Mouse (Mus musculus) cerebellum, postnatal 25 days (tissue): ENCODE data around the gene Yipf7.
A peak's percentile ranks its signal among the peaks of the same experiment; 100 is the strongest.

Experiments used
- DNase-seq, 2 experiments: peaks; one replicate each; pipeline ENCODE4 v3.0.0; 2021; ENCODE audit warnings: mixed read lengths in 2 of 2

The Yipf7 gene

GRCm38 (mm10) chr5:69542489-69542888 is at the start of gene Yipf7:
Gene Yipf7 (minus strand): TSS chr5:69542648.
- DNase-seq = peak; percentile 44 to 46

- DNase-seq = peak; percentile 88 to 92
Observed at GRCm38 (mm10) chr5:69591640-69592461, 49.4 kb upstream of the Yipf7 start, which contains the start of gene Gnpda2. Gene Gnpda2 (minus strand): TSS chr5:69592340.

GRCm38 (mm10) chr5:69557404-69557935 is 15.0 kb upstream of the Yipf7 start:
- DNase-seq = peak in 1 of 2 experiments; percentile 30

- DNase-seq = peak; percentile 99
Observed at GRCm38 (mm10) chr5:69556628-69557403, 14.4 kb upstream of the Yipf7 start, which contains the start of gene Guf1. Gene Guf1 (plus strand): TSS chr5:69556923.

GRCm38 (mm10) chr5:69541680-69542079 is 768 bp downstream of the Yipf7 start:
- no peak for DNase-seq

- DNase-seq = no peak
Observed at GRCm38 (mm10) chr5:69523944-69524343, 18.5 kb downstream of the Yipf7 start.

- DNase-seq = no peak
Observed at GRCm38 (mm10) chr5:69522064-69522463, 20.4 kb downstream of the Yipf7 start.

GRCm38 (mm10) chr5:69520661-69521278 is 21.7 kb downstream of the Yipf7 start:
- peak; percentile 74 to 84 for DNase-seq

- DNase-seq = no peak
Observed at GRCm38 (mm10) chr5:69512203-69512602, 30.2 kb downstream of the Yipf7 start.

GRCm38 (mm10) chr5:69511631-69512030 is 30.8 kb downstream of the Yipf7 start:
- DNase-seq = no peak

GRCm38 (mm10) chr5:69507045-69507444 is 35.4 kb downstream of the Yipf7 start:
- no peak for DNase-seq

- DNase-seq = no peak
Observed at GRCm38 (mm10) chr5:69489046-69489445, 53.4 kb downstream of the Yipf7 start.

GRCm38 (mm10) chr5:69467520-69467919 is 74.9 kb downstream of the Yipf7 start:
- DNase-seq = no peak
